Comparison of ENCODE assay signal across 8 mouse cellular contexts in genomic region chr11:72489397-72489796, GRCm38 (mm10). TPM values are rescaled to one million over a fixed set of nuclear protein-coding genes. Genes with fewer than 3 reads are reported as not detected.
DNase-seq lines count a peak whose midpoint lies in the region; ATAC-seq and TF ChIP-seq lines count a peak whose summit lies in the region.

No protein-coding gene starts in this region.

- TF ChIP-seq POLR2A in heart, adult 2 months (IDR thresholded peaks at IDR 0.05; ENCODE audit: insufficient read depth, low read depth, low read length): no peak
- no peak for TF ChIP-seq POLR2A in thymus, adult 2 months (IDR thresholded peaks at IDR 0.05; ENCODE audit: control insufficient read depth, extremely low read depth, insufficient read depth, low read length, poor library complexity)

- peak in 1 of 2 experiments; percentile 57 for DNase-seq in heart, adult 2 months
- DNase-seq in heart, postnatal 4 days: no peak
- no peak for DNase-seq in thymus, adult 2 months
- no peak for DNase-seq in thymus, postnatal 4 days
- DNase-seq in left cerebral cortex, adult 11 months (ENCODE audit: low spot score): no peak

- no peaks in the 10 kb centered on the region for H3K36me3 ChIP-seq in heart, adult 2 months (ENCODE audit: control insufficient read depth, insufficient read depth, low read length)
- H3K36me3 ChIP-seq in thymus, adult 2 months (ENCODE audit: control insufficient read depth, insufficient read depth, low read length): no peaks in the 10 kb centered on the region
- H3K36me3 ChIP-seq in limb, embryonic 13.5 days: no peaks in the 10 kb centered on the region
- no peaks in the 10 kb centered on the region for H3K36me3 ChIP-seq in stomach, embryonic 15.5 days

- no peak for TF ChIP-seq EP300 in heart, adult 2 months (IDR thresholded peaks at IDR 0.05; ENCODE audit: insufficient read depth, low read depth, low read length)

- ATAC-seq in limb, embryonic 13.5 days (ENCODE audit: low FRiP score, low read depth): peak; percentile 9; the same call in 1 of the 2 replicates
- ATAC-seq in stomach, embryonic 15.5 days (ENCODE audit: insufficient read depth, low FRiP score, low read depth): peak; percentile 13; the same call in 1 of the 2 replicates
- ATAC-seq in CD4-positive, CD25-positive, alpha-beta regulatory T cell, adult 4 months: no peak

- peaks cover 5% of the 10 kb centered on the region for H3K4me1 ChIP-seq in heart, adult 2 months (ENCODE audit: control insufficient read depth, insufficient read depth, low read length)
- H3K4me1 ChIP-seq in thymus, adult 2 months (replicated peaks; ENCODE audit: control insufficient read depth, insufficient read depth, low read length): peaks cover 9% of the 10 kb centered on the region; the same call in 1 of the 2 replicates
- peaks cover 14% of the 10 kb centered on the region for H3K4me1 ChIP-seq in limb, embryonic 13.5 days
- peaks cover 11% of the 10 kb centered on the region for H3K4me1 ChIP-seq in stomach, embryonic 15.5 days

- H3K27ac ChIP-seq in heart, adult 2 months: peak overlapping the region; percentile 54
- no peak overlapping the region for H3K27ac ChIP-seq in thymus, adult 2 months (ENCODE audit: control insufficient read depth, insufficient read depth, low read length)
- H3K27ac ChIP-seq in limb, embryonic 13.5 days: no peak overlapping the region
- no peak overlapping the region for H3K27ac ChIP-seq in stomach, embryonic 15.5 days

- H3K27me3 ChIP-seq in heart, adult 2 months (ENCODE audit: control insufficient read depth, insufficient read depth, low read length): no peaks in the 10 kb centered on the region
- peaks cover 13% of the 10 kb centered on the region; the same call in 1 of the 2 replicates for H3K27me3 ChIP-seq in thymus, adult 2 months (ENCODE audit: control insufficient read depth, insufficient read depth, low read length)
- peaks cover 66% of the 10 kb centered on the region for H3K27me3 ChIP-seq in limb, embryonic 13.5 days
- H3K27me3 ChIP-seq in stomach, embryonic 15.5 days (replicated peaks): peaks cover 20% of the 10 kb centered on the region

- WGBS in heart, adult 2 months: under 1% methylated on average over 34 of the region's 42 CpGs
- 1% methylated on average over 36 of the region's 42 CpGs for WGBS in thymus, adult 2 months
- WGBS in limb, embryonic 13.5 days: 1% methylated on average over 41 of the region's 42 CpGs
- WGBS in stomach, embryonic 15.5 days: under 1% methylated on average over 25 of the region's 42 CpGs

- H3K9me3 ChIP-seq in limb, embryonic 13.5 days: no peaks in the 10 kb centered on the region
- no peaks in the 10 kb centered on the region for H3K9me3 ChIP-seq in stomach, embryonic 15.5 days

- peak overlapping the region; percentile 64 for H3K4me3 ChIP-seq in heart, adult 2 months
- peak overlapping the region; percentile 37 for H3K4me3 ChIP-seq in thymus, adult 2 months (ENCODE audit: control insufficient read depth, insufficient read depth, low read length)
- H3K4me3 ChIP-seq in limb, embryonic 13.5 days: peak overlapping the region; percentile 60
- H3K4me3 ChIP-seq in stomach, embryonic 15.5 days (replicated peaks): peak overlapping the region; percentile 60

- intact Hi-C loops in heart, adult 2 months (cut with DNase I): loop anchor here (2.0 to 5.0 kb wide), 2 partner anchors 31 to 42 kb away; no protein-coding TSS in a partner anchor

- peak overlapping the region; percentile 97 for H3K4me2 ChIP-seq in limb, embryonic 13.5 days (replicated peaks)
- H3K4me2 ChIP-seq in stomach, embryonic 15.5 days: peak overlapping the region; percentile 99

- H3K79me2 ChIP-seq in heart, adult 2 months (replicated peaks; ENCODE audit: control insufficient read depth, insufficient read depth, low read length): no peaks in the 10 kb centered on the region

- peak overlapping the region; percentile 78 for H3K9ac ChIP-seq in heart, adult 2 months (ENCODE audit: low read depth, low read length)
- H3K9ac ChIP-seq in limb, embryonic 13.5 days: peak overlapping the region; percentile 65
- H3K9ac ChIP-seq in stomach, embryonic 15.5 days: peak overlapping the region; percentile 32; the same call in 1 of the 2 replicates

- no peak for TF ChIP-seq CTCF in heart, adult 2 months (IDR thresholded peaks at IDR 0.05)
- TF ChIP-seq CTCF in thymus, adult 2 months (IDR thresholded peaks at IDR 0.05; ENCODE audit: borderline replicate concordance, control insufficient read depth, extremely low read depth, insufficient read depth, low read length, poor library complexity): no peak

RNA-seq across cellular contexts. Expression of gene Spns2, which starts 0.3 kb away (rescaled TPM):
- total RNA-seq in heart, adult 2 months (2021): 1 to 10 TPM; 6.1 to 7.9 TPM
- 13.8 and 18.1 TPM in 2 replicates for polyA plus RNA-seq in heart, adult 2 months (2012; rRNA removed)
- total RNA-seq in heart, postnatal 4 days (2021): 10 to 100 TPM; 17.0 to 18.0 TPM
- polyA plus RNA-seq in thymus, adult 2 months (2012; rRNA removed): 8.9 and 10.6 TPM in 2 replicates
- polyA plus RNA-seq in limb, embryonic 13.5 days (2015; fragmentation: Nextera tagmentation; extraction: Ambion mirVana): 2.1 and 2.3 TPM in 2 replicates
- 4.2 and 6.0 TPM in 2 replicates for polyA plus RNA-seq in stomach, embryonic 15.5 days (2015; fragmentation: Nextera tagmentation; extraction: Ambion mirVana)
- not detected for polyA plus RNA-seq in CD4-positive, CD25-positive, alpha-beta regulatory T cell, adult 4 months (2017; shearing (Covaris generic))

RNA-seq across cellular contexts. Expression of gene Mybbp1a, which starts 48.2 kb away (rescaled TPM):
- 10 to 100 TPM; 42.7 to 46.1 TPM for total RNA-seq in heart, adult 2 months (2021)
- 21.8 and 30.6 TPM in 2 replicates for polyA plus RNA-seq in heart, adult 2 months (2012; rRNA removed)
- total RNA-seq in heart, postnatal 4 days (2021): 10 to 100 TPM; 55.6 to 55.9 TPM
- 57.1 and 67.8 TPM in 2 replicates for polyA plus RNA-seq in thymus, adult 2 months (2012; rRNA removed)
- 159 and 164 TPM in 2 replicates for polyA plus RNA-seq in limb, embryonic 13.5 days (2015; fragmentation: Nextera tagmentation; extraction: Ambion mirVana)
- polyA plus RNA-seq in stomach, embryonic 15.5 days (2015; fragmentation: Nextera tagmentation; extraction: Ambion mirVana): 144 and 159 TPM in 2 replicates
- 100 to 1,000 TPM in 1 of 2 experiments, 10 to 100 TPM in 1; 73.7 to 102 TPM for polyA plus RNA-seq in CD4-positive, CD25-positive, alpha-beta regulatory T cell, adult 4 months (2017; shearing (Covaris generic))

RNA-seq across cellular contexts. Expression of gene Ggt6, which starts 54.1 kb away (rescaled TPM):
- total RNA-seq in heart, adult 2 months (2021): not detected
- 0.20 TPM in 1 of 2 replicates, not detected in the other for polyA plus RNA-seq in heart, adult 2 months (2012; rRNA removed)
- not detected for total RNA-seq in heart, postnatal 4 days (2021)
- 4.0 and 4.3 TPM in 2 replicates for polyA plus RNA-seq in thymus, adult 2 months (2012; rRNA removed)
- polyA plus RNA-seq in limb, embryonic 13.5 days (2015; fragmentation: Nextera tagmentation; extraction: Ambion mirVana): 0.74 and 0.92 TPM in 2 replicates
- polyA plus RNA-seq in stomach, embryonic 15.5 days (2015; fragmentation: Nextera tagmentation; extraction: Ambion mirVana): 4.7 and 4.8 TPM in 2 replicates
- polyA plus RNA-seq in CD4-positive, CD25-positive, alpha-beta regulatory T cell, adult 4 months (2017; shearing (Covaris generic)): not detected
